Mouse (Mus musculus) neutrophil, adult 5-6 weeks (primary cell): ENCODE measurements around the gene Pik3ap1. TPM values are rescaled to one million over a fixed set of nuclear protein-coding genes. Genes with fewer than 3 reads are reported as not detected.
"Not testable (repeated sequence)": the region's sequence is repeated elsewhere in the genome, so short reads cannot be mapped to it uniquely, and the experiment has no call there.

ENCODE experiments used
- ATAC-seq: fragments of 151-379, 151-347 bp; 2 replicates; pipeline ENCODE4 v1.8.0; 2017; ENCODE audit warnings: mild to moderate bottlenecking, moderate TSS enrichment; ENCODE audit not compliant: insufficient number of reproducible peaks, poor library complexity, low FRiP score, severe bottlenecking; ENCODE audit errors: extremely low read depth
- total RNA-seq: library from RNA; stranded (forward); fragments of 200-1000 nt; gene quantifications from 2 replicates; pipeline ENCODE4 v1.2.3, GENCODE M21; 2017

Gene Pik3ap1
- total RNA-seq, 1 experiment from 2014 or later = 103 TPM

DNA sequence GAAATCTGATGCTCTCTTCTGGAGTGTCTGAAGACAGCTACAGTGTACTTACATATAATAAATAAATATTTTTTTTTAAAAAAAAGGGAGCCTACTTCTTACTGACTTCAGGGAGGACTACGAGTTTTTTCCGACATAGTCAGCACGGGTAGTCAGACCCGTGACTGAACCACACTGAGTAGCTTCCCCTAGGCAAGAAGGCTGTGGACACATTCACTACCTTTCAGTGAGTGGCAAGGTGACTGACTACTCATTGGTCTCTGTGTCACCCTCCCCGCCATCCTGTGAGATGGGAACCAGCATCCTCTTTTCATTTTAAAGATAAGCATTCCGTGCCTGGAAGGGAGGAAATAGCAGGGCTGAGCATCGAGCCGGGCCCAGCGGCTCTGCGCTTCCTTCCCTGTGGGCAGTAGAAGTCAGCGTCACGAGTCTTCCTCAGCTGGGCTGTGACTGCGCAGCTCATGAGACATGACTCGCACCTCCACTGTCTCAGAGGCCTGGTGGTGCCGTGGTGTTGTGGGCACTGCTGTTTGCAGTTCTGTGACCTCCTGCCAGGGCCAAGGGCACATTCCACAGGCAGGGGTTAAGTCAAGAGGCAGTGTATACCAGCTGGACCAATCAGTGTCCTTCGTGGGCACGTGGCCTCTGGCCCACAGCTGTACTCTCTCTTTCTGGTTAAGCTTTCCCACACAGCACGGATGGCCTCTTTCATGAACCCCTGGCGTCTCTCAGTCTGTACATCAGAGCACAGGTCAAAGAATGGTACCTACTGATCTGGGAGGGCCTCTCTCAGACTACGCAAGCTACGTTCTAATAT is 45.7 kb downstream of the Pik3ap1 start:
- peak; percentile 80 for ATAC-seq

DNA sequence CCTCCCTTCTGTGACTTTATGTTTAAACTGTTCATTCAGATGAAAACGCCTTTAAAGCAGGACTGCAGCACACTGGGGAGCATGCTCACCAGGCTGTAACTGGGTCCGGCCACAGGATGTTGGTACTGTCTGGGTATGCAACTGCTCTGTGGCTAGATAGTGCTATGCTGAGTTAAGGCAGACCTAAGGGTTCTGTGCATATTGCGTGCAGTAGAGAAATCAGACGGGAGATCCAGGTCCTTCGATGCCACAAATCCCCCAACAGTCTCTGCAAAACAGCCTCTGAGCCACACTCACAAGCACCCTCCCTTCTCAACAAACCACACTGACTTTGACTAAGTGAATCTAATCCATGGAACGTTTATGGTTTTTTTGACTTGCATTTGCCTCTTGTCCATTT is 46.5 kb downstream of the Pik3ap1 start:
- no peak for ATAC-seq

DNA sequence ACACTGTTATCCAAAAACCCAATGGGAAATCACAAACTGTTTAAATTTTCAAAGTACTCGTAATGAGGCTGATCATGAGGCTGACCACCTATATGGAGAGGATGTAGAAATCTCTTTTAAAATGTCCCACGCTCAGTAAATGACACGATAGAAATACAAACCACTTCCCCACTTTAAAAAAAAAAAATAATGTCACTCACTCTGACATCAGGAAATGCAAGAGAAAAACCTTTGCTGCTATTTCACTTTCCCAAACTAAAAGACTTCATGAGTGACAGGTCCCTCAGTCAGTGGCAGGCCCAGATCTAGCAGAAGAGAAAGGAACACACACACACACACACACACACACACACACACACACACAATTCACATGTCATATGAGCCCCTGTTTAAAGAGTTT is 49.2 kb downstream of the Pik3ap1 start:
- no peak for ATAC-seq

DNA sequence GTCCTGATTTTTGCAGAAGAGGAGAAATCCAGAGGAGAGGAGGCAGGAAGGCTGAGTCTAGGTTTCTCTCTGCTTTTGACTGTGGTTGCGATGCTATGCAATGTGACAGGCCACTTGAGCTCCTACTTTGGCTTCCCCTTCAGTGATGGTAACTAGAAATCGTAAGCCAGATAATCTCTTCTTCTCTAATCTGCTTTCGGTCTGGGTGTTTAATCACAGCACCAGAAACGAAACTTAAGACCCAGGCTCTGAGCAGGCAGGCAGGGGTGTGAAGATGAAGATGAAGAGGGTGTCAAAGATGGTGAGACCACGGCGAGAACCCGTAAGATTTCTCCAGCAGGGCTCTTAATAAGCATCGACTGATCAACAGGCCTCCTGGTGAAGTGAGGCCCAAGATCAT is 51.9 kb downstream of the Pik3ap1 start:
- no peak for ATAC-seq

DNA sequence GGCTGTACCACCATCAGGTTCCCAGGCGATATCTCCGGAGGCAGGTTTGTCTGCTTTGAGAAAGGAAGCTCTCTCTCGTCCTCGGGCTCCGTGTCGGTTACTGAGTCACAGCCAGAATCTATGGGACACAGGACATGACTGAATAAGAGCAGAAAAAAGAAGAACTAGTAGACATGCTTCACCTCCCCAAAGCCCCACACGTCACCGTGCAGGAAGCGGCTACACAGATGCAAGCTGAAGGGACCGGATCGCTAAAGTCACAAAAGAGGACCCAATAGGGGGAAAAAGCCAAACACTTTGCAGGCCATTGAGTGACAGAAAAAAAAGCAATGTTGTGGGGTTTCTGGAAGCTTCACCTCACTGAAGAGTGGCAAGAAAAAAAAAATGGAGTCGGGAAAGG is 52.7 kb downstream of the Pik3ap1 start:
- ATAC-seq = peak; percentile 81

DNA sequence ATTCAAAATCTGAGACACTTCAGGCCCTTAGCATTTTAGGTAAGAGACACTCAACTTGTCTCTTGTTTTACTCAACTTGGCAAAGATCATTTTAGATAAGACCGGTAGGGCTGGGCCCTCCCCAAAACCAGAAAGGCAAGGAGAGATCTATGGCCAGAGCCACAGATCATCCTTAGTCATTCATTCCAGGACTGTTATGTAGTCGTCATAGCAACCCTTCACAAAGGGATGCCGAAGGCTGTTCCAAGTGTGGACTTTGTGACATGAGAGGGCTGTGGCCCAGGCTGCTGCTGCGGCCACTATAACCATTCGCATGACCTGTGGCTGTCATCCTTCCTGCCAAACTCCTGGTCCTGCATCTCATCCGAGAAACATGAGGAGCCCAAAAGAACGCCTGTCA is 54.5 kb downstream of the Pik3ap1 start:
- no peak for ATAC-seq

DNA sequence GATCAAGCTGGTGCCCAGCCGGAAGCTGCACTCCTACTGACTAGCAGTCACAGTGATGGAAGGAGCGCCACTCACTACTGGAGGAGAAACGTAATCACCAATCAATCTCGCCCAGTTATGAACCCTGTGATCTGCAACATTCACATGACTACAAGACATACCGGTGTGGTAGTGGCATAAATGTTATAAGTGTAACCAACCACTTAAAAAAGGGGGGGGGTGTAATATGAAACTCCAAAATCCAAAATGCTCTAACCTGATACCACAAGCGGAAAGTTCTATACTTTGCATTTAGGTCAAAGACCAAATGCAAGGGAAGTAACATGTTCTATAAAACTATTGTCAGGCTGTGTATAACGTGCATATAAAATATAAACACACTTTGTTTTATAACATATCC is 54.9 kb downstream of the Pik3ap1 start:
- ATAC-seq = no peak

DNA sequence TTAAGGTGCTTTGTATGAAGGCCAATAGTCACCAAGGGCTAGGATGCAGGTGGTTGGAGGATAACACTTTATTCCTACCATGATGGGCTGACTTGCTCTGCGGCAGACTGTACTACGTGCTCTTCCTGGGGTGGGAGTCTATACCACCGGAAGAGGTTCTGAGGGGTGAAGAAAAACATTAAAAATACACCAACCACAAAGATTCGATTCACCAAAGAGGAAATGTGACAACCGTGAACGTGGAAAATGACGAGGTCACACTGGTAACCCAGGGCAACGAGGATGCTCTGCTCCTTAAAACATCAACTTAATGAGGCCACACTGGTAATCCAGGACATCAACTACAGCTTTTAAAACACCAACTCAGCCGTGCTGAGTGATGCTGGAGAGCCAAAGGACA is 56.2 kb downstream of the Pik3ap1 start:
- peak; percentile 65 for ATAC-seq

DNA sequence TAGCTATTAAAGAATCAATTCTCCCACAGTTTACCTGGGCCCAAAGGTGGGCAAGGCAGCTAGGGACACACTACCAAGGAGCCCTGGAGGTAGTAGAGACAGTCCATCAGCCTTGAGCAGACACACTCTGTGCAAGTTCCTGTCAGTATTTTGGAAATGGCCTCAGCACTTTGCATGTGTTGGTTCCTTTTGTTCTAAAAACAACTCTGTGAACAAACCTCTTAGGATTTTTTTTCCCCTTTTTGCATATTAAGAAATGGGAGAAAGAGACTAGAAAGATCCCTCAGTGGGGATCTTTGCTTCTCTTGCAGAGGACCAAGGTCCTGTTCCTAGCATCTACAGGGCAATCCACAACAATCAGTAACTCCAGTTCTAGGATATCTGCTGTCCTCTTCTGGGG is 61.1 kb downstream of the Pik3ap1 start:
- ATAC-seq = no peak

DNA sequence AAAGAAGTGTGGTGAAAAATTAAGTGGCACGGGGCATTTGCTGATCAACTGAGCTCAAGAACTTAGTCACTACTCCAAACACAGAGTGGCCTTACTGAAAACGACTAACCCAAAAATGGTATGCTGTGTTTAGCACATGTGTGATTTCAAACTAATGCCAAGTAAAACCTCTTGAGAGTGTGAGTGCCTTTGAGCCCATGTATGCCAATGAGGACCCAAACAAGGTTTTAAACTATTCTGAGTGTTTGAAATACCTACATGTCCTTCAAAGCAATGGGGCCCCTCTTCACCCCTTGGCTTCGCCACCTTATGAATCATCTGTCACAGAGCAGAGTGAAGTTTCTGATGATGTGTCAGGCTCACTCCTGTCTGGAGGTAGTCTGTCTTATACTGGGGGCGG is 61.8 kb downstream of the Pik3ap1 start:
- ATAC-seq = no peak

DNA sequence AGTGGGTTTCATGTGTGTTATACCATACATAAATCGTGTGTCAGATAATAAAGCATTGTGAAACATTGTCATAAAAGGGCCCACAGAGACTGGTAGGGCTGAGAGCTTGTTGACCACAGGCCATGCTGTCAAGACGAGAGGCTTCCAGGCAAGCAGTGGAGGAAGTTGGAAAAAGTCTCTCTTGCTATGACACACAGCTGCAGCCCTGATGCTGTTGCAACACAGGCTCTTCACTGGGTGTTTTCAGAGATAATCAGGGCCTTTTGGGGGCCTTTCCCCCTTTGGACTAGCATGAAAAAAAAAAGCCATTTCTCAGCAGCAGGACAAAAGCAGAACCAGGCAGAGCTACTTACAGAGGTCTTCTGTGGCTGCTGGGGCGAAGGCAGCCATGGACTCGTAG is 63.8 kb downstream of the Pik3ap1 start:
- ATAC-seq = peak; percentile 74

DNA sequence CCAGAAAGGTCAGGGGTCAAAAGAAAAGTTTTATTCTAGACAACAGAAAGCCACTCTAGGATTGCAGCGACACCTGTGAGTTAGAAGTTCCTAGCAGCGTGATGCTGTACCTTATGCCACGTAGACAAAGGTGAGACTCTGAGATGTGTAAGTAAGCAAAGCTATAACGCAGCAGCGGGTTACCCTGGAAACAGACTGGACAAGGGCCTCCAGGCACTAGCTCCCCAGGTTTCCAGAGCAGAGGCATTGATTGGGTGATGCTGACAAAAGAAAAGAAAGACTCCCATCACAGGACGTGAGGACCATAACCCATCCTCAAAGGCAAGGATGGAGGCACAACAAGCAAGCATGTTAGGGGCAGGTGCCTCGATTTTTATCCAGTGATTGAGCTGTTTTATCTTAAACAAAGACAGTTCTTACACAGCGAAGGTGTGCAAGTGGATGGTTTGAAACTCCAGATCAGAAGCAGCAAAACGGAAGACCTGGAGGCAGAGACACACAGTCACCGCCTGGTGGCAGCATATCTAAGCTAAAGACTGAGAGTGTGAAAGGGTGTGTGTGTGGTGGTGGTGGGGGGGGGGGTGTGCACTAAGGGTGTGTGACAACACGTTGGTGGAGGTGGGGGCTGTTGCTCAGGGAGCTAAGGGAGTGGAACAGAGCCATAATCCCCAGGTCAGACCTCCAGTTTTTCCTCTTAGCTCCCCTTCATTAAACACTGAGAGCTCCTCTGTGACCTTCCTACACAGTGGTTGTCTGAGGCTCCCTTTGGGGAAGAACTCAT is 67.4 kb downstream of the Pik3ap1 start:
- peak; percentile 47; the same call in 1 of the 2 replicates for ATAC-seq

DNA sequence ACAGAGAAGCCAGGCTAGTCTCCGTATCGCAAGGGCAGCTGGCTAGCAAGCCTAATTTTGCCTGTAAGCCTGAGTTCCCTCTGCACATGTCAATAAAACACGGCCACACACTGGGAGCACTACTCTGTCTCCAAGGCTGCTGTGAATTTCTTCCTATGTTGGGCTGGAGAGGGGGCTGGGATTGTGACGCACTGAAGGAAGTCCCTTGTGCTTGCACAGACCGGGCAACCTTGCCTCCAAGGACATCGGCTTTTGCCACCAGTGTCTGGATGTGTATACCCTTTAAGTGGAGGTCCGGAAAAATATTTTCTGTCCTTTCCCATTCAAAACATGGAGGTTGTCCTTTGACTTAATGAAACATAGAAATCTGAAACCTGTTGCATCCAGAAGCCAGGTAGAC is 70.2 kb downstream of the Pik3ap1 start:
- no peak for ATAC-seq

DNA sequence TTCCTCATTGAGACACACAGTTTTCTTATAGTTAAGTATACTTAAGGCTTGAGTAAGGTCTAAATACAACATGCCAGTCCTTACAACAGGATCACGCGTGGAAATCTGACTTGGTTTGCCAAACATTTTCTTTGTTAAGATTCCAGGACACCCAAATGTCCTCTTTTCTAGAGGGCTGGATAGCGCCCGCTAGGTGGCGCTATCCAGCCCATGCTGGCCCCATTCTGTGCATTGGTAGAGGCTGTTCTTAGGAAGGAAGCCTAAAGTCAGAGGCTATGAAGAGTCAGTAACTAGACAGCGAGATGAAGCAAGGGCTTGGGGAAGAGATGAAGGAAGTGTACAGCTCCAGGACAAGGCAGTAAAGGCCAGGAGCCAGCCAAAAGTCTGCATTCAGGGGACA is 71.2 kb downstream of the Pik3ap1 start:
- ATAC-seq = peak; percentile 42

DNA sequence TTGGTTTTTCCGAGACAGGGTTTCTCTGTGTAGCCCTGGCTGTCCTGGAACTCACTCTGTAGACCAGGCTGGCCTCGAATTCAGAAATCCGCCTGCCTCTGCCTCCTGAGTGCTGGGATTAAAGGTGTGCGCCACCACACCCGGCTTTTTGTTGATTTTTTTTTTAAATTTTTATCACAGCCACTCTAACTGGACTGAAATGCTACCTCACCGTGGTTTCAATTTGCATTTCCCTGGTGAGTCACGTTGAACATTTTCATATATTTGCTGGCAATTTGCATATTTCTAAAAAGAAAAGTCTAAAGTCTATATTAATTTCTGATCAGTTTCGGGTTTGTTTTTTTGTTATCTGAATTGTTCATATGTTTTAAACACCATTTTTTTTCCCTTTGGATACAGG is 72.3 kb downstream of the Pik3ap1 start:
- ATAC-seq = not testable (repeated sequence)

DNA sequence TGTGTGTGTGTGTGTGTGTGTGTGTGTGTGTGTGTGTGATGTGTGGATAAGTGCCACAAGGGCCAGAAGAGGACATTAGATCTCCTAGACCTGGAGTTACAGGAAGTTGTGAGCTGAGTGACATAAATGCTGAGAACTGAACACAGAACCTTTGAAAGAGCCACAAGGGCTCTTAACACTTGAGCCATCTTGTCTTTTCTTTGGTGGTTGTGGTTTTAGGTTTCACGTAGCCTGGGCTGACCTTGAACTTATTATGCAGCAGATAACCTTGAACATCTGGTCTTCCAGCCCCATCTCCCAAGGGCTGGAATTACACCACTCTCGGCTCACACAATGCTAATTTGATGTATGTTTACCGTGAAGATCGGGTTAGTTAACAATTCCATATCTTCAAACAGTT is 72.9 kb downstream of the Pik3ap1 start:
- ATAC-seq = no peak

DNA sequence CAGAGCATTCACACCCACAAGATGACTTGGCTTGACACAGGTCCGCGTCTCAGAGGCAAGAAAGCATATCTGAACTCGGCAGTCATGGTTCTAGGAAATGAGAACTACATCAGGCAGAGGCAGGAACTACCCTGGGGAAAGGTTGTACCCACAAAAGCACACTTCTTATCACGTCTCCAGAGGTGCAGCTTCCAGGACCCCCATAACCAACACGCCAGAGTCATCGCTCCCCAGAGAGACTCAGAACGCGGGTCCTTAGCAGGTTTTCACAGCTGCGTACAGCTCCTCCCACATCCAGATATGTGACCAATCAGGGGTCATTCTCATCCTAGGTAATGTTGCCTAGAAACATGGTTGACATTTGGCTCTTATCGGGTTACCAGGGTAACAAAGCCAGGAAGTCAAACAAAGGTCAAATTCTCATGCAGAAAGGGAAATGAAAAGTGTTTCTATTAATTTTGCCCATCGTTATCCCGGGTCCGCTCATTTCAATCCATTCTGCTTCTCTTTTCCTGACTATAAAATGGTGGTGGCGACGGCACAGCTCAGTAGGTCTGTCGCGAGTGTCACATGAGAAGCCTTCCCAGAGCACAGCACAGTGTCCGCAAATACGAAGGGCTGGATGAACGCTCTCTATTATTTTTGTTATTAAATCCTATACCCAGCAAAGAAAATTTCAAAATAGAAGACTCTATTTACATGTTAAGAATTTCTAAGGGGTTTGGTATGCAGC is 73.8 kb downstream of the Pik3ap1 start:
- no peak for ATAC-seq

DNA sequence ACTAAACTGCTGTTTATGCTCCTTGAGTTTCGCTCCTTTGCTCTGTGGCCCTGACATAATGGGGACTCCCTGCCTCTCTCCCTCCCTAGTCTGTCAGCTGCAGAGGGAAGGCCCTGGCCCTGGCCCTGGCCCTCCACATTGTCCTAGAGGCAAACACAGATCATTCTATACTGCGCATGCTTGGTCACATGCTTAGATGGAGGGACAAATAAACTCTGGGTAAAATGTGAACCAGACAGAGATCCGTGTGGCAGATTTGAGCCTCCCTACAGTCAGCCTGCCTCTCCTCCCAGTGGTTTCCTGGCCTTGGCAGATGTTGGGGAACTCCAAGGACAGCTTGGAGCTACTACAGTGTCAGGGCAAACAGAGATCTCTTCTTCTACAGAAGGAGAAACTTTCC is 81.0 kb downstream of the Pik3ap1 start:
- no peak for ATAC-seq

DNA sequence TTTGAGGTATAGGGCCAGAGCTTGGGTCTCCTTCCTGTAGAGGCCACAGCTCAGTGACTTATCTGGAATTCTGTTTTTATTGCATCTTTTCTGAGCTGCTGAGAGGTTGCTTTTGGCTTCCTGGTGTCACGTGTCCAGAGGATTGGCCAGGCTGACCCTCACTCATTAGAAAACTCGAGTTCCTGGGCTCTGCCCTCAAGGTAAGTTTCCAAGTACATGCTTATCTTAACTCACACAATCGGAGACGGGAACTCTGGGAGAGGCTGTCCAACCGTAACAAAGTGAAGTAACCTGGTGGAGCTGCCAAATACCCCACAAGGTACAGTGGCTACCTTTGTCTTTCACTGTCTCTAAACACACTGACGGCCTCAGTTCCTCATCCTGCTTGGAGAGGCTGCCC is 81.5 kb downstream of the Pik3ap1 start:
- ATAC-seq = no peak

DNA sequence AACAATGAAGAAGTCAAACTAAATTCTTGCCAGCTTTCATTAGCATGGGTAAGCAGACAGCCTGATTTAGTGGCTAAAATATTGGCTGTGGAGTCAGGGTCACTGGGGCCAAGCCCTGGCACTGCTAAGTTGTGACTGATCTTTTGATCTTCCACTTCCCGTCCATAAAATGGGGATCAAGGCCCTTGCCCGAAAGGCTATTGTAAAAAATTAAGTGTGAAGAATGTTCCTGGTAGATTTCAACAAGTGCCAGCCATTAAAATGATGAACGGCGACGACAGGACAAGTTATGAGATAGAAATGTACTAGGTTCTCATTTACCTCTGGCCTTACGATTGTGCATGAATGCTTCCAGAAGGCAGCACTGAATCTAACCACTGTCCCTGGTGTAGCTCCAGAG is 83.0 kb downstream of the Pik3ap1 start:
- no peak for ATAC-seq
